Mouse (Mus musculus): ENCODE measurements at regions not wholly inside any gene's neighbourhood (a gene's known extent, or its start where the extent isn't known, plus 50 kb on each side); places are given as distances from the start of the nearest gene placed in this dataset.
"Not testable (repeated sequence)": the region's sequence is repeated elsewhere in the genome, so short reads cannot be mapped to it uniquely, and the experiment has no call there.

DNA sequence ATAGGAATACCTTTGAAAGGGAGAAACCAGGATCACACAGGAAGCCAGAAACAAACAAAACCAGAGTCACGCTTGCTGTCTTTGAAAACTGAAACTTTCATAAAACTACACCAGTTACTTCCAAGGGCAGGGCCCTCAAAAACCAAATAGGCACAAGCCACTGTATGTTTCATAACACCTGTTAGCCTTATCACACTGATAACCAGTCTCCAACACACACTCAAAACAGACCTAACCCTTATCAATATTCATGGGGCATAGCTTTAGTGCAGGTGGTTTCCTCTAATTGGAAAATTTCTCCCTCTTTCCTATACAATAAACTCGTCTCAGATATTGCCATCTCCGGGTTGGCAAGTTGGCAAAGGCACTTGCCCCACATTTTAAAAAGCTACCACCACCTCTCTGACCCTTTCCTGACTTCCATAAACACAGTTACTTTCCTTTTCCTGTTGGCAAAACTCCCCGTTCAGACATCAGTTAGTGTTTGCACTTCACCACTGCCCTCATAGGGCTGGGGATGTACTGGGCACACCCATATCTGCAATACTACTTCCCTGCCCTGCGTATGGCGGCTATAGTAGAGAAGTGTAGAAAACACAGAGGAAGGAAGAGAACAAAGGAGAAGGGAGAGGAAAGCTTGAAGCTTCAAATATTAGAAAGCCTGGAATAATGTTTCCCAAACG lies 169.1 kb upstream of the Col8a1 start:
- CTCF ChIA-PET, result no interaction called here

DNA sequence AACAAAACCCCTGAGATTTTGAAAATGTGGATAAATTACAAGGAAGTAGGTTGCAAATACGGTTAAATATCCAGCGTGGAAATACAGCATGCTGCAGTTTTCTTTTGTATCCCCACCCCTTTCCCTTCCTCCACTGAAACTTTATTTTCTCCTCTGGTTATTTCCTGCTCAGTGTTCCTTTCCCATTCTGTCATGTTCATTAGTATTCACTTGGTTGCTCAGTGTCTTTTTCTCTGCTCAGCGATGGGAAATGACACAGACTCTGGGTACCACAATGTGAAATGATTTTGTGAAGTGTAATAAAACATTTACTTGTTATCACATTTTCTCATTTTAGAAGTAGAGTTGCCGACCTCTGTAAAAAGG lies 169.6 kb upstream of the Col8a1 start:
- CTCF ChIA-PET, result no interaction called here

DNA sequence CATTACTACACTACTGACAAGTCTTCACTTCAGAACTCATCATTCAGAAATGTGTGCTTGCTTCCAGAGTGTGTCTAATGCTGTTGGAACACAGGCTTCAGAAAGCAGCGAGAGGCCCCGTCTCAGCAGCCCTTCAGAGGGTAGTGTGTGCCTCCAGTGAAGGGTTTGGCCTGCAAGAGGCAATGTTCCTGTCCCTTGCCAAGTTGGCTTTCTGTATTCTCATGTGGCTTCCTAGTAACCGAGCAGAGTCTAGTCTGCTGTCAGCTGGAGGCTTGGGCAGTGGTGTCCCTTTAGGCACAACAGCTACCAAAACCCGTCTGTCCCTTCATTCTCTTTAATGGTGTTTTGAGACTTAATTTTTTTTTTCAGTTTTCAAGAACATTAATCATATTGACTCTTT lies 173.3 kb upstream of the Col8a1 start:
- CTCF ChIA-PET, result no interaction called here

DNA sequence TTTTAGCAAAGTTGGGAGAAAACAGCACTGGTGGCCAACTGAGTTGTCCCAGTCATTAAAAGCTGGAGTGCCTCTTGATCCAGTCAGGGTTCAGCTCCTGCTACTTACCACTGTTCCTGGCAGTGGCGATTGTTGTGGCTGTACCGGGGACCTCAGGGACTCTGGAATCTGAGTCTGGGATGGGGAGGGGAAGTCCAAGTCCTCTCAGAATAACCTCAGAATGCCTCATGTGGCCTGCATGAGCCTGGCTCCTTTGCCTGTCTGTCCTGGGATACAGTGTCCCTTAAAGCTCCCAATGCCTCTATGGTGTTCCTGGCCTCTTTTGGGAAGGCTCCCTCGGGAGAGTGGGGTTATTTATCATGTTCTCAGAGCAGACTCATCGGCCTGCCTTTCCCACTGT lies 173.8 kb upstream of the Col8a1 start:
- CTCF ChIA-PET, result no interaction called here

DNA sequence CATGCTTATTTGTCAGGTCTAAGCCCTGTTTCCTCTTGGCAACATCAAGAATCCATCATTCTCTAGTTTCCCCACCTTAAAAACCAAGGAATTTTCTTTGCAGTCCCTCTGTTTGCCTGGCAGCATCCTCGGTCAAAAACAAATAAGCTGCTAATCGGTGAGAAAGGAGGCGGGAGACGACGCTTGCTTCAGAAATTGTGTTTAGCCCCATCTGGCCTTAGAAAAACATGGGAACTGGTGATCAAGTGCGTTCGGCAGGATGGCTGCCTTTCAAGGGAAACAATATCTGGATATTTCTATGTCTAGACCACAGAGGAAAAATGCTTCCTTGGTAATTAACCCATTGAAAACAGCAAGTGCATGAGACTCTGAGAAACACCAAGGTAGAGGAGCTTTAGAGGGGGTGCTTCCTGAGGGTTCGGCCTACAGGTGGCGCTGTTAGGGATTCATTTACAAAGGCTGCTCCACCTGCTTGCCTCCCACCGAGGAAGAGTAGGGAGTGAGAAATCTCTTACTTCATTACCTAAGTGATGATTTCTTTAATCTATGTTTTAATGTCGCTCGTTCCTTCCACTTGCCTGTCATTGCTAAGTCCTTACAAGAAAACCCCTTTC lies 174.7 kb upstream of the Col8a1 start:
- CTCF ChIA-PET, result no interaction called here

DNA sequence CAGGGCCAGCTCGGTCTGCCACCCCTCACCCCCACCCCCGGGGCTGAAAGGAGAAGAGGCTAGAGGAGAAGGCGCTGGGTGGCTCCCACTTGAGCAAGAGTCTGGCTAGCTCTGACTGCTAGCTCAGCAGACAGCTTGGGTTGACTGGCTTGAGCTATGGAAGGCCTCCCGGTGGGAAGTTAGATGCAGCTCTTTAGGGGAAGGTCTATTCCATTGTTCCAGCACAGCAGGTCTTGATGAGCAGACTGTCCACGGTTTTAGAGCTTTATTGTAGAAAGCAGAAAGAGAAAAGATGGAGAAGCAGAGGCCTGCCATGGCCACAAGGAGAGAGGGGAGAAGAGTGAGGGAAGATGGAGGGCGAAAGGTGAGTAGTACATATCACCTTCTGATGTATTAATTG lies 190.9 kb upstream of the Col8a1 start:
- CTCF ChIA-PET, result no interaction called here

DNA sequence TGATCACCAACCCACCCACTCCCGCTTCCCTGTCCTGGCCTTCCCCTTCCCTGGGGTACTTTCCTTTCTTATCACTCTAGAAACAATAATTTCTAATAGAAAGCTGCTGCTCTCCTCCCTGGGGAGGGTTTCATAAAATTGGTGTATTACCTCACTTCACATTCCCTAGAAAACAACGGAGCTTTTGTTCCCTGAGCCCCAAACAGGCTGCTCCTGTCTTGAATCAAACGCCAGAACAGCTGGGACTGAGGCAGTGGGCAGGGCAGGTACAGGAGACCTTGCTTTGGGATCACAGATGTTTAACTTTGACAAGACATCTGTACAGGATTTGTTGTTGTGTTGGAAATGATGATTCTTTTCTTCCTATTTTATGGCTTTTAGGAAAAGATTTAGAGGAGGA lies 192.8 kb upstream of the Col8a1 start:
- CTCF ChIA-PET, result no interaction called here

DNA sequence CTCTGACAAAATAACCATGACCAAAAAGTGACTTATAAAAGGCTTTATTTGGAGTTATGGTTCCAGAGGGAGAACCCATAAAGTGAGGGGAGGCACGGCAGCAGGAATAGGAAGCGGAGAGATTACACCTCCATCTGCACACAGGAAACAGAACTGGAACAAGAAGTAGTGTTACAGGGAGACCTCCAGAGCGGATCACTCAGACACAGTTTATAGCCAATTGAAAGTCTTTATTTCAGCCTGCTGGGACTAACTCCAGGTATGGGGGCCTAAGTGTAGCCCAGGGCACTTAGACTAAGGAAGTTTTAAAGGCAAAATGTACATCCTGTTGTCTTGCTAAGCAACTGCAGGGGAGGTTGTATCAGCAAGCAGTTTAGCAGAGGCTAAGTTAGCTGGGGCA lies 195.1 kb upstream of the Col8a1 start:
- CTCF ChIA-PET, result no interaction called here

DNA sequence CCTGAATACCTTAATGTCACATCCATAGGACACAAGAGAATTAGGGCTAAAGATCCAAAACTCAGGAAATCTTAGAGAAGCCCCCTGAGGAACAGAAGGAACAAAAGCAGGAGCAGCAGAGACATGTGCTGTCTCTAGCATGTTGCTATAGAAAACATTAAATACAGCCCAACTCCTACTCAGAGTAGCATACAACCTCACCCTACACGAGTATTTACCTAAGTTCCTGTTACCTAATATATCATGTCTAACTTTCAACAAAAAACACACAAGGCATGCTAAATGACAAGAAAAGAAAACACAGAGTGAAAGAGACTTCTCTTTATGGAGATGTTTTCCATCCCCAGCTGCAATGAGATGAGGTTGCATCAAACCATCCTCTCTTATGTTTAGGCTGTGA lies 216.4 kb upstream of the Col8a1 start:
- CTCF ChIA-PET, result no interaction called here

DNA sequence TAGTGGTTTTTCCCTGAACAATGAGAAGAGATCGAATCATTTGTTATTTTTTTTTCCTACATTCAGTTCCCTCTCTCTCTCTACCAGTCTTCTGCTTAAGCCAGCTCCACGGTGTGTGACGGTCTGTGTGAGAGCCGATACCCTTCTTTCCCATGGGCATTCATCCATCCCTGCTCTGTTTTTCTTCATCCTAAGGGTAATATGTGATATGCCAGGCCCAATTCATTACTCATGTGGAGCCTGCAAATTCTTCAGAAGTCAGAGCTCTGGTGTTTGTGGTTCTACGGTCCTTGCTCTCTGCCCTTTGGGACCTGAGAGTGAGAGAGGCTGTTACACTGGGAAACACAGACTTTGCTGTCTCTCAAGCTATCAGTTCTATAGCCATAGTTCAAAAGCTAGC lies 229.6 kb upstream of the Col8a1 start:
- CTCF ChIA-PET, result no interaction called here

DNA sequence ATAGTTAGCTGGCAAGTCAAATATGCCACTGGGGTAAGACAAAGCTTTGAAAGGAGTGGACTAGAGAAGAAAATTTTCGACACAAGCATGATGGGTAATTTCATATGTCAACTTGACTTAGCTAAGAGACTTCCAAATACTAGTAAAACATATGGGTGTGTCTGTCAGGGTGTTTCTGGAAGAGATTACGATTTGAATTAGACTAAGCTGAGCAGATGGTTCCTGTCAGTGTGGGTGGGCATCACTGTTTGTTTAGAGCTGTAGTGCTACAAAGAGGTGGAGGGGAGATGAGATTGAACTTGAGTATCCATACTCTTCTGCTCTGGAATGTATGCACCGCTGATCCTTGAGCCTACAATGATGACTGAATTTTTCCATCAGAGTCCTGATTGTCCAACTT lies 251.2 kb upstream of the Col8a1 start:
- CTCF ChIA-PET, result no interaction called here

DNA sequence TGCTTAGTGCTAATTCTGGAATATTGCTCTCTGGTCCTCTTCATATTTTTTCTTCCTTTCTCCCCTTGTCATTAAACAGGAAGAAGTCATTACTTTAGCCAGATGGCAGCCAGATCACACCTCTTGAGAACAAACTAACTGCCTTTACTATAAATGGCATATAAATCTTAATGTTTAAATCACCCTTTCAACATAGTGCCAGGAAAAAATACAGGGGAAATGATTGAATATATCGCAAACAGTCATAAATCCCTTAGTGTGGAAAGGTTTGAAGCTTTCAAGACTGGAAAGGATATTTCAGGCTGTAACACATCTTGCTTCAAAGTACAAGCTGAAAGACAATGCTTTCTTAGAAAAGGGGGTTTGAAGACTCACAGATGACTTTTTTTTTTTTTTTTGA lies 259.0 kb upstream of the Col8a1 start:
- CTCF ChIA-PET, result no interaction called here

DNA sequence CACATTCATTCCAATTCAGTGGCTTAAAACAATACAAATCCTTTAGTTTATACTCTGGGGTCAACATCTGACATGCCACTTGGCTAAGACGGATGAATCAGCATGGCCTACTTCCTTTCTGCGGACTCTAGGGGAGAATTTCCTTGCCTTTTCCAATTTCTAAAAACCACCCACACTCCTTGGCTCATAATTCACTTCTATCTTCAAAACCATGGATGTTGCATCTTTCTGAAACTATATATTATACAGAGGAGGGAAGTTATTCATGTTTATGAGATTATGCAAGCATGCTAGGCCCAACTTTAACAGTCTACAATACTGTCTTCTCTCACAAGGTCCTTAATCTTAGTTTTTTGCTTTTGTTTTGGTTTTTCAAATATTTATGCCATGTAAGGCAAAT lies 273.0 kb upstream of the Col8a1 start:
- CTCF ChIA-PET, result no interaction called here

DNA sequence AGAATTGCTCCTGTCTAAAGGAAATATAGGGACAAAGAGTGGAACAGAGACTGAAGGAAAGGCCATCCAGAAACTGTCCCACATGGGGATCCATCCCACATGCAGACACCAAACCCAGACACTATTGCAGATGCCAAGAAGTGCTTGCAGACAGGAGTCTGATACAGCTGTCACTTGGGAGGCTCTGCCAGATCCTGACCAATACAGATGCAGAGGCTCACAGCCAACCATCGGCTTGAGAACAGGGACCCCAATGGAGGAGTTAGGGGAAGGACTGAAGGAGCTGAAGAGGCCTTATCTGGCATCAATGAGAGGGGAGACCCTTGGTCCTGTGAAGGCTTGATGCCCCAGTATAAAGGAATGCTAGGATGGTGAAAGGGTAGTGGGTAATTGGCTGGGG lies 274.0 kb upstream of the Col8a1 start:
- CTCF ChIA-PET, result not testable (repeated sequence)

DNA sequence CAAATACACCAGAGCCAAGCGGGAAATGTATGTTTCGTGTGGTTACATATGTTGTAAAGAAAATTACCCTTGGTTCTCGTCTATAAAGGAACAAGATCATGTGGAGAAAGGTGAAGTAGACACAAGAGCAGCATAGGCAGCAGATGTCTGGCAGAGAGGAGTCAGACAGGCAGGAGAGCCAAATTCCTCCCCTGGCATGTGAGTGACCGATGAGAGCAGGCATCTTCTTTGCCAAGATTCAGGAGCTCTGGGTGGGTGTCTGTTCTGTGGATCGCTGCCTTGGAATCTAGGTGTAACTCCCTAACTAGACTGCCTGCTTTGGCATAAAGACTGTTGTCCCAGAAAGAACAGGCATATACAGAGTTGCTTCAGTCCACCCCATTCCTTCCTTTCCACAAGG lies 275.1 kb upstream of the Col8a1 start:
- CTCF ChIA-PET, result no interaction called here

DNA sequence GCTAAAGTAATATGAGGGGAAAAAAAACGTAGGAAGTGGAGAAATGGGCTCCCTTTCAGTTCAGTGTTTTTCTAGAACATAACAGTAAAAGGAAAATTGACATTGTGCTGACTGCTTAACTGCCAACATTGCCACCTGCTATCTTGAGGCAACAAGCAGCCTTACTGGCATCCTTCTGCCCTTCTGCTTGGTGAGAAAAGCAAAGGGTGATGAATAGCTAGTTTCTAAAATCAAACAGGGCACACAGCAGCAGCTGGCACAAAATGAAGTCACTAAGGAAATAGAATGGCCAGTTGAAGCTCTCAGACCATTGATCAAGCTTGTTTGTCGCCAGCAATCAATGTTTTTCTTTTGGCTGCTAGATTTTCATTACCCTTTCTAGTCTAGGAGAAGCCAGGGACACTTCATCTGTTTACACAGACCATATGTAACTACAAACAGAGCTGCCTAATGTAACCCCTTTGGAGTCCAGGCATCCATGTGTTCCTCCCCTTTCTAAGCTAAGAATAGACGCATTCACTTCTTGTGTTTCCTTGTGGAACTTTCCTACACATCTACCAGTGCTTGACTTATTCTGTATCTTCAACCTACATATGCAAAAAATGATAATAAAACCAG lies 314.2 kb upstream of the Col8a1 start:
- CTCF ChIA-PET, result no interaction called here

DNA sequence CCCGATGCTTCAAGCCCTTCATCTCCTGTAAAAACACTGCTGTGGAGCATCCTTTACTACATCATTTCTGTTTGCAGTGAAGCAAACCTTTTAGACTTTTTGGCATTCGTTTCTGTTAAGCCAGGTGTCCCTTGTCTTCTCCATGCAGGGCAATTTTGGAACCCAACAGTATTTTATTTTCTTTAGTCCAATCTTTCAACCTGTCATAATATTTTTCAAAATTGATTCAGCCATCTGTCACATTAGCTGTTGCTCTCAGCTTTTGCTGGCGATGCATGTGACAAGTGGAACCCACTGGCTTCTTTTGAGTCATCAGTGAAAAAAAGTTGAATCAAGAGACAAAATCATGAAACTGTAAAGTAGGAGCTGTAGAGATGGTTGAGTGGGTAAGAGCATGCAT lies 317.9 kb upstream of the Col8a1 start:
- CTCF ChIA-PET, result no interaction called here

DNA sequence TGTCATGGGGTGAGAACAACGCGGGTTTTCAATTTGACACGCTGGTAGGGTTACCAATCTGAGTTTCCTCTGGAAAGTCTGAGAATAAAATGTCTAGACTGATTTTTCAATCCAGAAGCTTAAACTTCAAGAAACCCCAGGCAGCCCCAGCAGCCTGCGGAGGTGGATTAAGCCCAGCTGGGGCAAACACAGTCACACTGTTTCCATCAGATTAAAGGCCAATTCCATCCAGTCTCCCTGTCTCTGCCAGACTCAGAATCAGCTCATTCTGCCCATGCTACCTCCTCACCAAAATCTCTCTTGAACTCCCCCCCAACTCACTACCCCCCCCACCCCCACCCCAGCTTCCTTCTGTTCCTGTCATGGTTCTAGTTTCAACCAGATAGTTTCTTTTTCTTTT lies 307.9 kb upstream of the Dcbld2 start:
- CTCF ChIA-PET, result interaction anchor here (0.7 kb wide), 1 partner anchor 9 kb away, joined by 3 read pairs; no protein-coding TSS in a partner anchor

DNA sequence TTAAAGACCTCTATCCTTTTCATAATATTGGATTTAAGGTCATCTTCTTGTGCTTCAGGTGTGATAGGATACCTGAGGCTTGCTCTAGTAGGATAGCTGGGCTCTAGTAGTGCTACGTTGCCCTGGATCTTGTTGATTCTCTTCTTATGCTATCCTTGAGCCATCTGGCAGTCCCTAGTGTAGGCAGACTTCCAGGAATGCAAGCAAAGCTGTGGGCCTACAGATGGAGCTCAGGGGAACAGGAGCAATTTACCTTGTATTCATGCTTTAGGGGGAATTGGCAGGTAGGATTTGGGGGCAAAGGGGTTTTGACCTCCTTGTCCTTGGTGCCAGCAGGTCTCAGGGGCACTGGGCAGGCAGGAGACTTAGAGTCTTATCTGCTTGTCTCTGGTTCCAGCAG lies 297.8 kb upstream of the Dcbld2 start:
- CTCF ChIA-PET, result no interaction called here

DNA sequence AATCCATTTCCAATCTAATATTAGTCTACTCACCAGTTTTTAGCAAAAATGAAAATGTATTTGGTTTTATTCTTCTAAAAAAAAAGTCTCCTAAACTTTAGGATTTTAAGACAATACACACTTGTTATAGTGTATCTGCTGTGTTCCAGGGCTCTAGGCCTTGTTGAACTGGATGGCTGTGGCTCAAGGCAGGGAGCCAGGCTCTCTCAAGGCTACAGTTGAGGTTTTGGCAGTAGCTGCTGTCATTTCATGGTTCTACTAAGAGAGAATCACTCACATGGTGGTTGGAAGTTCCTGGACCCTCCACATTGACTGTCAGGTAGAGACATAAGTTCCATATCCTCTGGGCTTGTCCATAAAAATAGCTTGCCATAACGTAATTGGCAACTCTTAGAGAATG lies 282.2 kb upstream of the Dcbld2 start:
- CTCF ChIA-PET, result no interaction called here

DNA sequence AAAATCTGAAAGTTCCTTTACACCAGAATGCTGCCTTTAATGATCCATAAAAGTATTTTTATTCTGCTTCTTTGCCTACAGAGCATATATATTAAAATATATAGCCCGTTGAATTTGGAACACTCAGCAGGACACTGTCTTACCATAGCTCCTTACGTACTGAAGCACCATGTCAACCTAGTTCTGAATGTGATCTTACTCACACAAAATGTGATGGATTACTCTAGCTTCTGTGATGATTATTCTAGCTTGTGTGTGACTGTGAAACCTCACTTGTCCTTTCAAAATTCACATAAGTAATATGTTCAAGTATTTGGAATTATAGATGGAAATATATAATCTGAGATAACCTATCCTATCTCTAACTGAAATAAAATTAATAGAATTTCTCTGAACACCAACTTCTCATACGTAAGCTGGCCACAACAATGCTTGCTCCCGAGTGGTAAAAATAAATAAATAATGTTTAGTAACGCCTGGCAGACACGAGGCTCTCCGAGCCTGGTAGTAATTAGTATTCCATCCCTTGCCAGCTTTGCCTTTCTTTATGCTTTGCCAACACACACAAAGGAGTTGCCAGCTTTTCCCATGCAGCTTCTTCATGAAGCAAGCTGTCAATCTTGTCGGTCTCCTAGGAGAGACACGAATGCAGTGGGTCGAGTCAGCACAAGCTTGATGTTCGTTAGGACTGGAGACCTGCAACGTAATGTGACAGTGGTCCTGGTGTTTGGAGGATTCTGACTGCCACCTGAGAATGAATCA lies 271.9 kb upstream of the Dcbld2 start:
- CTCF ChIA-PET, result no interaction called here

DNA sequence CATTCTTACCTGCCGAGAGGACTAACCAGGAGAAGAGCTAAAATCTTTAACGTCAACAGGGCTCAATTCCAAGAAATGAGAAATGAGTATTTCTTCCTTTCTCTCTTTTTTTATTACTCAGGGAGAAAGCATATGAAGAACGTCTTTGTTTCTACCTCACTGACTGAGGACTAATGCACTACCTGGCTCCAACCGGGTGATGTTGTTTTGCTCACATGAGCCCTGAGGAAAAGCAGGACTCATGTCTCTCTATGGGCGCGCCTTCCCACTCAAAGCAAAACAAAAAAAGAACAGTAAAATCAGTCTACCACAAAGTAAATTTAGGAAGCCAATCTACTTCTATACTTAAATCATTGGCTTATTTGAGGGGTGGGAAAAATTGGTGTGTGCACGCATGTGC lies 271.3 kb upstream of the Dcbld2 start:
- CTCF ChIA-PET, result no interaction called here

DNA sequence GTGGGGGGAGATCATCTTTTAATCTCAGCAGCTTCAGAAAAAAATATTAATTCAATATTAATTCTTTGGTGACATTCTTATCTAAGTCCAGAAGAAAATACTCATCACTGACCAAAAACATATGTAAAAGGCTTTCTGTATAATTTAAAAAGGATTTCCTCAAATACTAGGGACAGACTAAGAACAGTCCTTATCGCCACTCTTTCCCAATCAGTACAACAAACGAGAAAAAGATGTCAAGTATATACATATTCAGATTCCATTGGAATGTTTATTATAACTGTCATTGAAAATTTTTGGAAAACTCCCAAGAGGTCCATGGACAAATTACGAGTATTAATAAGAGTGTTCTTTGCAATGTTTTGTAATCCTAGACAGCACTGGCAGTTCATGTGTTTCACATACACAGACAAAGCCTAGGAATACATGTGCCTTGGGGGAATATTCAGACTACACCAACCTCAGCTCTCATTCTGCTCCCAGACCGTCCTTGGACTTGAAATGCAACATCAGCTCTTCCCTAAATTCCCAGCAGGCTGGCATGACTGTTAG lies 270.4 kb upstream of the Dcbld2 start:
- CTCF ChIA-PET, result no interaction called here
